Mouse (Mus musculus): ENCODE measurements around the gene Dnah7c. TPM values are rescaled to one million over a fixed set of nuclear protein-coding genes. Genes with fewer than 3 reads are reported as not detected.
"Not testable (repeated sequence)": the region's sequence is repeated elsewhere in the genome, so short reads cannot be mapped to it uniquely, and the experiment has no call there.

Gene Dnah7c
- 0.11 and 0.25 TPM in 2 replicates for polyA plus RNA-seq (2014; fragmentation: Nextera tagmentation; extraction: Ambion mirVana)

- no peaks in the 10 kb centered on the region for H3K27me3 ChIP-seq (ENCODE audit: control insufficient read depth, insufficient read depth, low read length)
- H3K36me3 ChIP-seq (ENCODE audit: control insufficient read depth, insufficient read depth, low read length), result no peaks in the 10 kb centered on the region
- H3K4me1 ChIP-seq (ENCODE audit: control insufficient read depth, insufficient read depth, low read length), result no peaks in the 10 kb centered on the region
- no peaks in the 10 kb centered on the region for H3K9me3 ChIP-seq (replicated peaks; ENCODE audit: control insufficient read depth, low read length)
- peak; percentile 39; the same call in 1 of the 2 replicates for ATAC-seq (replicated peaks; ENCODE audit: insufficient number of reproducible peaks, low FRiP score, low TSS enrichment)
- 9% methylated on average over 30 of the region's 30 CpGs for WGBS (ENCODE audit: insufficient replicate concordance)
- H3K9ac ChIP-seq (ENCODE audit: low read depth, low read length), result peak within 1 kb of the TSS; percentile 46; the same call in 1 of the 2 replicates
- peak within 1 kb of the TSS; percentile 86 for H3K4me2 ChIP-seq
- H3K4me3 ChIP-seq (ENCODE audit: low read depth, low read length), result peak within 1 kb of the TSS; percentile 53
- no peak within 1 kb of the TSS for H3K27ac ChIP-seq (ENCODE audit: low read depth, low read length)
Measured at GRCm38 (mm10) chr1:46425137-46425925, at the start of gene Dnah7c. Dnah7c (plus strand) TSS chr1:46425592.

GRCm38 (mm10) chr1:46380641-46381040 lies 44.8 kb upstream of the Dnah7c start:
- H3K27ac ChIP-seq (ENCODE audit: low read depth, low read length), result not testable (repeated sequence)
- WGBS (ENCODE audit: insufficient replicate concordance), result 91% methylated on average over 3 of the region's 3 CpGs

GRCm38 (mm10) chr1:46394681-46395297 lies 30.6 kb upstream of the Dnah7c start:
- H3K4me3 ChIP-seq (ENCODE audit: low read depth, low read length); H3K36me3 ChIP-seq (ENCODE audit: control insufficient read depth, insufficient read depth, low read length); H3K27ac ChIP-seq (ENCODE audit: low read depth, low read length); ATAC-seq (replicated peaks; ENCODE audit: insufficient number of reproducible peaks, low FRiP score, low TSS enrichment); H3K4me1 ChIP-seq (ENCODE audit: control insufficient read depth, insufficient read depth, low read length); H3K9me3 ChIP-seq (replicated peaks; ENCODE audit: control insufficient read depth, low read length); H3K27me3 ChIP-seq (ENCODE audit: control insufficient read depth, insufficient read depth, low read length); H3K9ac ChIP-seq (ENCODE audit: low read depth, low read length); H3K4me2 ChIP-seq: not testable (repeated sequence)
- 76% methylated on average over 3 of the region's 4 CpGs for WGBS (ENCODE audit: insufficient replicate concordance)

More at GRCm38 (mm10) chr1:46380641-46381040, 44.8 kb upstream of the Dnah7c start:
- not testable (repeated sequence) for H3K4me1 ChIP-seq (ENCODE audit: control insufficient read depth, insufficient read depth, low read length); H3K36me3 ChIP-seq (ENCODE audit: control insufficient read depth, insufficient read depth, low read length); H3K9ac ChIP-seq (ENCODE audit: low read depth, low read length); ATAC-seq (replicated peaks; ENCODE audit: insufficient number of reproducible peaks, low FRiP score, low TSS enrichment); H3K9me3 ChIP-seq (replicated peaks; ENCODE audit: control insufficient read depth, low read length); H3K4me3 ChIP-seq (ENCODE audit: low read depth, low read length); H3K27me3 ChIP-seq (ENCODE audit: control insufficient read depth, insufficient read depth, low read length); H3K4me2 ChIP-seq

- H3K27ac ChIP-seq (ENCODE audit: low read depth, low read length), result no peak overlapping the region
- no peaks in the 10 kb centered on the region for H3K27me3 ChIP-seq (ENCODE audit: control insufficient read depth, insufficient read depth, low read length)
- no peaks in the 10 kb centered on the region for H3K36me3 ChIP-seq (ENCODE audit: control insufficient read depth, insufficient read depth, low read length)
- no peaks in the 10 kb centered on the region for H3K9me3 ChIP-seq (replicated peaks; ENCODE audit: control insufficient read depth, low read length)
- no peaks in the 10 kb centered on the region for H3K4me1 ChIP-seq (ENCODE audit: control insufficient read depth, insufficient read depth, low read length)
- no peak overlapping the region for H3K4me3 ChIP-seq (ENCODE audit: low read depth, low read length)
- no peak overlapping the region for H3K4me2 ChIP-seq
- WGBS (ENCODE audit: insufficient replicate concordance), result 72% methylated on average over 6 of the region's 6 CpGs
- no peak overlapping the region for H3K9ac ChIP-seq (ENCODE audit: low read depth, low read length)
- ATAC-seq (replicated peaks; ENCODE audit: insufficient number of reproducible peaks, low FRiP score, low TSS enrichment), result no peak
Measured at GRCm38 (mm10) chr1:46408324-46409115, 16.9 kb upstream of the Dnah7c start.

GRCm38 (mm10) chr1:46414798-46415197 lies 10.6 kb upstream of the Dnah7c start:
- H3K27ac ChIP-seq (ENCODE audit: low read depth, low read length); H3K9ac ChIP-seq (ENCODE audit: low read depth, low read length); H3K4me3 ChIP-seq (ENCODE audit: low read depth, low read length); H3K27me3 ChIP-seq (ENCODE audit: control insufficient read depth, insufficient read depth, low read length); H3K9me3 ChIP-seq (replicated peaks; ENCODE audit: control insufficient read depth, low read length); ATAC-seq (replicated peaks; ENCODE audit: insufficient number of reproducible peaks, low FRiP score, low TSS enrichment); H3K36me3 ChIP-seq (ENCODE audit: control insufficient read depth, insufficient read depth, low read length); H3K4me2 ChIP-seq; H3K4me1 ChIP-seq (ENCODE audit: control insufficient read depth, insufficient read depth, low read length): not testable (repeated sequence)
- WGBS (ENCODE audit: insufficient replicate concordance), result 80% methylated on average over 7 of the region's 7 CpGs

GRCm38 (mm10) chr1:46416946-46417345 lies 8.4 kb upstream of the Dnah7c start:
- H3K9me3 ChIP-seq (replicated peaks; ENCODE audit: control insufficient read depth, low read length); H3K4me1 ChIP-seq (ENCODE audit: control insufficient read depth, insufficient read depth, low read length); H3K4me3 ChIP-seq (ENCODE audit: low read depth, low read length); ATAC-seq (replicated peaks; ENCODE audit: insufficient number of reproducible peaks, low FRiP score, low TSS enrichment); H3K36me3 ChIP-seq (ENCODE audit: control insufficient read depth, insufficient read depth, low read length); H3K27ac ChIP-seq (ENCODE audit: low read depth, low read length); H3K4me2 ChIP-seq; H3K9ac ChIP-seq (ENCODE audit: low read depth, low read length); H3K27me3 ChIP-seq (ENCODE audit: control insufficient read depth, insufficient read depth, low read length): not testable (repeated sequence)
- 17% methylated on average over 3 of the region's 3 CpGs for WGBS (ENCODE audit: insufficient replicate concordance)

- not testable (repeated sequence) for ATAC-seq (replicated peaks; ENCODE audit: insufficient number of reproducible peaks, low FRiP score, low TSS enrichment); H3K9ac ChIP-seq (ENCODE audit: low read depth, low read length); H3K4me2 ChIP-seq; H3K4me3 ChIP-seq (ENCODE audit: low read depth, low read length); H3K27ac ChIP-seq (ENCODE audit: low read depth, low read length); H3K27me3 ChIP-seq (ENCODE audit: control insufficient read depth, insufficient read depth, low read length); H3K9me3 ChIP-seq (replicated peaks; ENCODE audit: control insufficient read depth, low read length); H3K4me1 ChIP-seq (ENCODE audit: control insufficient read depth, insufficient read depth, low read length); H3K36me3 ChIP-seq (ENCODE audit: control insufficient read depth, insufficient read depth, low read length)
- WGBS (ENCODE audit: insufficient replicate concordance), result 52% methylated on average over 3 of the region's 4 CpGs
Measured at GRCm38 (mm10) chr1:46418966-46419365, 6.4 kb upstream of the Dnah7c start.

GRCm38 (mm10) chr1:46428401-46428800 lies 3.0 kb downstream of the Dnah7c start:
- Histone ChIP-seq H3K9ac (ENCODE audit: low read depth, low read length) (no peak overlapping the region), H3K4me1 (ENCODE audit: control insufficient read depth, insufficient read depth, low read length) (no peaks in the 10 kb centered on the region), H3K4me3 (ENCODE audit: low read depth, low read length) (no peak overlapping the region), H3K27me3 (ENCODE audit: control insufficient read depth, insufficient read depth, low read length) (no peaks in the 10 kb centered on the region), H3K4me2 (no peak overlapping the region), H3K9me3 (replicated peaks; ENCODE audit: control insufficient read depth, low read length) (no peaks in the 10 kb centered on the region), H3K27ac (ENCODE audit: low read depth, low read length) (no peak overlapping the region), H3K36me3 (ENCODE audit: control insufficient read depth, insufficient read depth, low read length) (no peaks in the 10 kb centered on the region)
- WGBS (ENCODE audit: insufficient replicate concordance), result 63% methylated on average over 2 of the region's 2 CpGs
- ATAC-seq (replicated peaks; ENCODE audit: insufficient number of reproducible peaks, low FRiP score, low TSS enrichment), result no peak
